Mouse (Mus musculus): ENCODE results near the gene Ctsj. TPM values are rescaled to one million over a fixed set of nuclear protein-coding genes. Genes with fewer than 3 reads are reported as not detected.

Gene Ctsj
- not detected for total RNA-seq (2023)

GRCm38 (mm10) chr13:61005859-61006258 lies at the start of gene Ctsj:
Ctsj (minus strand) TSS chr13:61005959.

GRCm38 (mm10) chr13:61040531-61040930 lies 34.8 kb upstream of the Ctsj start, which contains the start of gene Ctsq:
Ctsq (minus strand) TSS chr13:61040631.

Other genes starting within 250 kb of the Ctsj start
- gene BC051665, start 219.6 kb downstream of the Ctsj start, total RNA-seq (2023): not detected
- not detected for gene Ctsll3, start 203.1 kb downstream of the Ctsj start, total RNA-seq (2023)
- gene 4930486L24Rik, start 141.5 kb downstream of the Ctsj start, total RNA-seq (2023): not detected
- gene Gm49392, start 109.1 kb downstream of the Ctsj start, total RNA-seq (2023): not detected
- gene Ctla2b, start 108.5 kb downstream of the Ctsj start, total RNA-seq (2023): 1 to 10 TPM in 1 of 2 experiments, not detected in 1; 1.3 TPM
- gene Tpbpb, start 101.1 kb downstream of the Ctsj start, total RNA-seq (2023): not detected
- gene Gm49393, start 70.4 kb downstream of the Ctsj start, total RNA-seq (2023): not detected
- not detected for gene Gm49391, start 69.4 kb downstream of the Ctsj start, total RNA-seq (2023)
- gene Ctla2a, start 69.3 kb downstream of the Ctsj start, total RNA-seq (2023): 1 to 10 TPM in 1 of 2 experiments, not detected in 1; 1.6 TPM
- not detected for gene Tpbpa, start 64.0 kb downstream of the Ctsj start, total RNA-seq (2023)
- gene Ctsq, start 34.7 kb upstream of the Ctsj start, total RNA-seq (2023): not detected
- gene Ctsr, start 158.3 kb upstream of the Ctsj start, total RNA-seq (2023): not detected
- gene Cts6, start 197.5 kb upstream of the Ctsj start, total RNA-seq (2023): not detected
- not detected for gene Cts8, start 249.4 kb upstream of the Ctsj start, total RNA-seq (2023)